Mouse (Mus musculus) stomach, postnatal 0 days (tissue): ENCODE data around the gene Agpat4. TPM values are rescaled to one million over a fixed set of nuclear protein-coding genes. Genes with fewer than 3 reads are reported as not detected.
A peak's percentile ranks its signal among the peaks of the same experiment; 100 is the strongest.

ENCODE experiments used
- ATAC-seq: fragments of 200-750 bp; cut with Nextera tagmentation; 2 replicates; pipeline ENCODE4 v1.8.0; 2017; ENCODE audit not compliant: low FRiP score, low TSS enrichment
- DNase-seq: peaks from one replicate; pipeline ENCODE4 v3.0.0-alpha.2; 2016; ENCODE audit warnings: low spot score
- H3K27ac ChIP-seq: fragments of 300-500 bp; sonication (generic); replicated peaks from 2 replicates; pipeline ENCODE4 v1.5.1; 2014; ENCODE audit warnings: mild to moderate bottlenecking, control low read depth
- H3K27me3 ChIP-seq: fragments of 300-500 bp; sonication (generic); 2 replicates; pipeline ENCODE4 v1.6.1; 2014; ENCODE audit warnings: low read length; ENCODE audit not compliant: control insufficient read depth, insufficient read depth
- H3K36me3 ChIP-seq: fragments of 300-500 bp; sonication (generic); 2 replicates; pipeline ENCODE4 v1.6.1; 2014; ENCODE audit warnings: low read length, mixed read lengths; ENCODE audit not compliant: control insufficient read depth, insufficient read depth
- H3K4me1 ChIP-seq: fragments of 300-500 bp; sonication (generic); replicated peaks from 2 replicates; pipeline ENCODE4 v1.6.1; 2014; ENCODE audit warnings: antibody characterized with exemption; ENCODE audit not compliant: control insufficient read depth, insufficient read depth
- H3K4me2 ChIP-seq: fragments of 300-500 bp; sonication (generic); replicated peaks from 2 replicates; pipeline ENCODE4 v1.6.1; 2014; ENCODE audit warnings: low read depth, mild to moderate bottlenecking, control low read depth, moderate library complexity
- H3K4me3 ChIP-seq: fragments of 300-500 bp; sonication (generic); 2 replicates; pipeline ENCODE4 v1.5.1; 2014; ENCODE audit warnings: low read depth, low read length, control low read depth
- H3K9ac ChIP-seq: fragments of 300-500 bp; sonication (generic); 2 replicates; pipeline ENCODE4 v1.6.1; 2014; ENCODE audit warnings: mild to moderate bottlenecking, low read length, control low read depth, mixed read lengths
- H3K9me3 ChIP-seq: fragments of 300-500 bp; sonication (generic); 2 replicates; pipeline ENCODE4 v1.6.1; 2016; ENCODE audit warnings: low read length; ENCODE audit not compliant: control insufficient read depth
- CTCF ChIP-seq: IDR thresholded peaks from 2 replicates; pipeline ENCODE4 v1.5.1; 2016; ENCODE audit warnings: antibody characterized with exemption, low read depth, mild to moderate bottlenecking, moderate library complexity
- EP300 ChIP-seq: optimal IDR thresholded peaks from 2 replicates; pipeline ENCODE3; 2016; ENCODE audit warnings: antibody characterized with exemption
- WGBS: fragments of 180-500 bp; shearing (Covaris S2); extraction: QIAGEN DNeasy Blood & Tissue Kit; methylation state at CpG from one replicate; pipeline ENCODE4 v1.1.7; 2014; 5-methylcytosine and 5-hydroxymethylcytosine counted together
- polyA plus RNA-seq: library from polyadenylated mRNA; unstranded; fragments of >200 nt; fragmentation: Nextera tagmentation; extraction: Ambion mirVana; gene quantifications from 2 replicates; pipeline ENCODE4 v1.2.1, GENCODE M21; 2015

Agpat4 gene
- polyA plus RNA-seq, 1 experiment from 2014 or later, result 18.7 TPM

DNA sequence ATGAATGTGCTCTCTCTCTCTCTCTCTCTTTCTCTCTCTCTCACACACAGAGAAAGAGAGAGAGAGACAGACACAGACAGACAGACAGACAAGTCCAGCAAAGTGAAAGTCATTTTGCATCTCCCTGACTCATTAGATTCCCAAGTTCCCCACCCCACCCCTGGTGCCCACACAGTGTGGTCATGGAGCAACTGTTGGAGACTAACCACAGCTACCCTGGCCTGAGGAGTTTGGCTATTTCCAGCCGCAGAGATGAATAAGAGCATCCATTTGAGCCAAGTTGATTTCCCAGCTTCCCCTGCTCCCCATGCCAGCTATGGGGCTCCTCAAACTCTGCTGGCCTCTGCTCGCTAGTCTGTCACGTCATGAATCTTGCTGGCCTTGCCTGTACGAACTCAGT is 91.0 kb downstream of the Agpat4 start:
- 77% methylated on average over 4 of the region's 4 CpGs for WGBS

DNA sequence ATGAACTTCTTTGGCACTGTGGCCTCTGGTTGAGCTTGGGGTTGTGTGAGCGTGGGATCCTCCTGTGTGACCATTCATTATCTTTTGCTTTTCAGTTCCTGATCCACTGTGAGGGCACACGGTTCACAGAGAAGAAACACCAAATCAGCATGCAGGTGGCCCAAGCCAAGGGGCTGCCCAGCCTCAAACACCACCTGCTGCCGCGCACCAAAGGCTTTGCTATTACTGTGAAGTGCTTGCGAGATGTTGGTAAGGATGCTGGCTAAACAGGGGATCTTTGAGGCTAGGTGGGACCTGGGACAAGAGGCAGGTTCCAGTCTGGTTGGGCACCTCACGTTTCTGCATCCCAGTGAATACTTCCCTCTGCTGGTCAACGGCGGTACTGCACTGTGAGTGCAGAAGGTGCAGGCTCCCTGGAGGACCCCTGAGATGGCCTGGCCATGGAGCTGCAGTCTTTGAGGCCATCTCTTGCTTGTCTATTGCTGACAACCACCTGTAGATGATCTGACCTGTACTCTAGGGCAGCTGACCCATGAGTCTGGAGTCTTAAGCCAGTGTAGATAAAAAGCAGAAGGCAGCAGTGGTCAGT is 92.1 kb downstream of the Agpat4 start:
- Histone ChIP-seq H3K9me3 (no peaks in the 10 kb centered on the region), H3K27ac (no peak overlapping the region), H3K4me2 (no peak overlapping the region), H3K9ac (no peak overlapping the region), H3K36me3 (no peaks in the 10 kb centered on the region), H3K27me3 (no peaks in the 10 kb centered on the region), H3K4me1 (peaks cover 5% of the 10 kb centered on the region), H3K4me3 (no peak overlapping the region)
- ATAC-seq (peak; percentile 16), DNase-seq (peak; percentile 86)
- TF ChIP-seq CTCF, result peak; percentile 99
- TF ChIP-seq EP300, result no peak
- WGBS, result 32% methylated on average over 8 of the region's 8 CpGs

More for the DNA sequence above, 91.0 kb downstream of the Agpat4 start:
- no peak overlapping the region for H3K9ac ChIP-seq
- H3K27ac ChIP-seq, result no peak overlapping the region
- ATAC-seq (no peak), DNase-seq (no peak)
- H3K27me3 ChIP-seq, result no peaks in the 10 kb centered on the region
- H3K9me3 ChIP-seq, result no peaks in the 10 kb centered on the region
- H3K4me1 ChIP-seq, result peaks cover 11% of the 10 kb centered on the region
- no peak overlapping the region for H3K4me3 ChIP-seq
- TF ChIP-seq EP300 (no peak), CTCF (no peak)
- no peaks in the 10 kb centered on the region for H3K36me3 ChIP-seq
- H3K4me2 ChIP-seq, result no peak overlapping the region

DNA sequence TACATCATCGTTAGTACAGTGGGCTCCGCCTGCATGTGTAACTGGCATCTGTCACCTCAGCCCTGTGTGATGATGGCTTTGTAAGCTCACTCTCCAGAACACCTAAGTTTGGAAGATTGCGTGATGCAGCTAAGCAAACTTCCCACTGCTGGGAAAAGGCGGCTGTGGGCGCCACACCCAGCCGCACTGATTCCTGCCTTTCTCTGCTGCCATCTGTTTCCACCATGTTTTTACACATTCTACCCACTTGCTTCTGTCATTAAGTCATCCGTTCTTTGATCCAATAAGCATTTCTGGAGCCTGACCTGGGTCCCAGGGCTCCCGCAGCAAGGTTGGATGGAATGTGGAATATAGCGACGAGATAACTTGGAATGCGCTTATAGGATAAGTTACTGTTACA is 93.4 kb downstream of the Agpat4 start:
- Histone ChIP-seq H3K9ac (no peak overlapping the region), H3K4me2 (no peak overlapping the region), H3K27ac (no peak overlapping the region), H3K4me1 (no peaks in the 10 kb centered on the region), H3K9me3 (no peaks in the 10 kb centered on the region), H3K4me3 (no peak overlapping the region), H3K27me3 (no peaks in the 10 kb centered on the region), H3K36me3 (peaks cover under 1% of the 10 kb centered on the region; the same call in 1 of the 2 replicates)
- no peak for DNase-seq
- TF ChIP-seq CTCF (no peak), EP300 (no peak)
- 88% methylated on average over 11 of the region's 11 CpGs for WGBS
- ATAC-seq, result no peak

- no peak overlapping the region for H3K9ac ChIP-seq
- no peaks in the 10 kb centered on the region for H3K4me1 ChIP-seq
- 85% methylated on average over 6 of the region's 6 CpGs for WGBS
- H3K4me2 ChIP-seq, result no peak overlapping the region
- DNase-seq, result no peak
- no peak overlapping the region for H3K27ac ChIP-seq
- peaks cover 4% of the 10 kb centered on the region; the same call in 1 of the 2 replicates for H3K36me3 ChIP-seq
- no peaks in the 10 kb centered on the region for H3K27me3 ChIP-seq
- no peak overlapping the region for H3K4me3 ChIP-seq
- ATAC-seq, result peak; percentile 53
- no peaks in the 10 kb centered on the region for H3K9me3 ChIP-seq
- TF ChIP-seq CTCF, result no peak
- no peak for TF ChIP-seq EP300
Measured at GRCm38 (mm10) chr17:12212341-12212740, 93.8 kb downstream of the Agpat4 start.

DNA sequence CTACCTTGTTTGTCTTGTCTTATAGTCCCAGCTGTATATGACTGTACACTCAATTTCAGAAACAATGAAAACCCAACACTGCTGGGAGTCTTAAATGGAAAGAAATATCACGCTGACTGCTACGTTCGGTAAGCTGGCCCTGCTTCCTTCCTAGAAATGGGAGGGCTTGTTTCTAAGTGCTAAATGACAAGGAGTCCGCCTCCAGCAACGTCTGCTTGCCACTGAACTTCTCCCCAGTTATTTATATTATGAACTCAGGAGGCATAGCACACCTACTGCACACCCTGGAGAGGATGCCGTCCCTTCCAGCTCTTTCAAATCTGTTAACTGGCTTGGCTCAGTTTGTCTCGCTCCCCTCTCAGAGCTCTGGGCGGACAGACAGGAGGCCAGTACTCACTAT is 94.9 kb downstream of the Agpat4 start:
- Histone ChIP-seq H3K4me1 (no peaks in the 10 kb centered on the region), H3K27ac (no peak overlapping the region), H3K9ac (no peak overlapping the region), H3K27me3 (no peaks in the 10 kb centered on the region), H3K36me3 (peaks cover 9% of the 10 kb centered on the region), H3K4me3 (no peak overlapping the region), H3K9me3 (no peaks in the 10 kb centered on the region), H3K4me2 (no peak overlapping the region)
- ATAC-seq (no peak), DNase-seq (no peak)
- WGBS, result 83% methylated on average over 8 of the region's 8 CpGs
- TF ChIP-seq CTCF (no peak), EP300 (no peak)

GRCm38 (mm10) chr17:12216224-12216623 is 97.7 kb downstream of the Agpat4 start:
- Histone ChIP-seq H3K36me3 (peaks cover 11% of the 10 kb centered on the region), H3K4me3 (no peak overlapping the region), H3K9me3 (no peaks in the 10 kb centered on the region), H3K27me3 (no peaks in the 10 kb centered on the region), H3K4me1 (no peaks in the 10 kb centered on the region), H3K9ac (no peak overlapping the region), H3K27ac (no peak overlapping the region), H3K4me2 (no peak overlapping the region)
- DNase-seq (no peak), ATAC-seq (no peak)
- TF ChIP-seq CTCF (no peak), EP300 (no peak)
- WGBS, result 65% methylated on average over 6 of the region's 6 CpGs
